Mouse (Mus musculus) CH12.LX (cell line): ENCODE data around the gene Thsd4. TPM values are rescaled to one million over a fixed set of nuclear protein-coding genes. Genes with fewer than 3 reads are reported as not detected.

Experiments
- DNase-seq: peaks from one replicate; pipeline ENCODE4 v3.0.0-alpha.2; 2013; ENCODE audit errors: extremely low read depth
- H3K27ac ChIP-seq: 2 replicates; pipeline ENCODE4 v1.5.1; 2012; ENCODE audit warnings: low read depth, mild to moderate bottlenecking, control low read depth, moderate library complexity; ENCODE audit not compliant: insufficient read depth
- H3K27me3 ChIP-seq: replicated peaks from 2 replicates; pipeline ENCODE3; 2012; ENCODE audit warnings: inconsistent platforms
- H3K36me3 ChIP-seq, 2 experiments: replicated peaks in 1 of 2; 2 replicates each; pipeline versions ENCODE3 to v1.6.1; 2012; ENCODE audit warnings: inconsistent platforms in 1 of 2, low read length in 1 of 2, mild to moderate bottlenecking in 1 of 2, mixed read lengths in 1 of 2, moderate library complexity in 1 of 2; ENCODE audit not compliant: control insufficient read depth in 1 of 2, insufficient read depth in 1 of 2
- H3K4me1 ChIP-seq, 2 experiments: 2 replicates each; pipeline ENCODE4 v1.6.1; 2012; ENCODE audit warnings: inconsistent platforms in 1 of 2, moderate library complexity in 1 of 2; ENCODE audit not compliant: insufficient read depth in 2 of 2, control insufficient read depth in 1 of 2
- H3K4me2 ChIP-seq: 2 replicates; pipeline ENCODE4 v1.6.1; 2012; ENCODE audit warnings: low read depth, mild to moderate bottlenecking, control low read depth; ENCODE audit not compliant: poor library complexity, insufficient read depth, severe bottlenecking
- H3K4me3 ChIP-seq, 3 experiments: fragments of 150-350 bp in 1 of 3; sonication (generic) in 1 of 3; replicated peaks in 1 of 3; 2 replicates each; pipeline versions ENCODE3 to v1.5.1; 2011 to 2012; ENCODE audit warnings: low read depth in 2 of 3, low read length in 2 of 3, mild to moderate bottlenecking in 2 of 3, moderate library complexity in 2 of 3, control low read depth in 1 of 3, improper control_type of control experiment in 1 of 3, inconsistent platforms in 1 of 3, mixed read lengths in 1 of 3; ENCODE audit not compliant: poor library complexity in 1 of 3
- H3K79me2 ChIP-seq: replicated peaks from 2 replicates; pipeline ENCODE4 v1.6.1; 2012; ENCODE audit warnings: mild to moderate bottlenecking, moderate library complexity; ENCODE audit not compliant: control insufficient read depth, poor library complexity, insufficient read depth, severe bottlenecking; ENCODE audit errors: extremely low read depth
- H3K9ac ChIP-seq: 2 replicates; pipeline ENCODE4 v1.6.1; 2012; ENCODE audit warnings: low read depth, mild to moderate bottlenecking, control low read depth, moderate library complexity; ENCODE audit not compliant: insufficient read depth
- H3K9me3 ChIP-seq: replicated peaks from 2 replicates; pipeline ENCODE3; 2012; ENCODE audit warnings: low read length, inconsistent platforms, mixed read lengths
- BHLHE40 ChIP-seq: IDR thresholded peaks from 2 replicates; pipeline ENCODE4 v1.6.1; 2011; ENCODE audit warnings: mild to moderate bottlenecking, low read depth, low read length, improper control_type of control experiment
- CHD1 ChIP-seq: IDR thresholded peaks from 2 replicates; pipeline ENCODE4 v1.6.1; 2012; ENCODE audit warnings: low read depth, low read length, improper control_type of control experiment, inconsistent platforms
- E2F4 ChIP-seq: IDR thresholded peaks from 2 replicates; pipeline ENCODE4 v1.6.1; 2011; ENCODE audit warnings: low read depth, low read length, improper control_type of control experiment; ENCODE audit not compliant: insufficient replicate concordance
- ELF1 ChIP-seq: IDR thresholded peaks from 2 replicates; pipeline ENCODE4 v1.6.1; 2014; ENCODE audit warnings: low read depth, mild to moderate bottlenecking, inconsistent platforms, low read length, improper control_type of control experiment
- HCFC1 ChIP-seq: IDR thresholded peaks from 2 replicates; pipeline ENCODE4 v1.6.1; 2012; ENCODE audit warnings: low read depth, mild to moderate bottlenecking, inconsistent platforms, low read length, improper control_type of control experiment
- IRF4 ChIP-seq: IDR thresholded peaks from 2 replicates; pipeline ENCODE4 v1.6.1; 2014; ENCODE audit warnings: low read depth, mild to moderate bottlenecking, inconsistent platforms, low read length, improper control_type of control experiment
- JUND ChIP-seq: conservative IDR thresholded peaks from 2 replicates; pipeline ENCODE4 v1.6.1; 2011; ENCODE audit warnings: low read depth, low read length, improper control_type of control experiment
- KAT2A ChIP-seq: IDR thresholded peaks from 2 replicates; pipeline ENCODE4 v1.6.1; 2012; ENCODE audit warnings: low read length, improper control_type of control experiment, inconsistent platforms; ENCODE audit not compliant: insufficient replicate concordance
- MAFK ChIP-seq: IDR thresholded peaks from 2 replicates; pipeline ENCODE4 v1.6.1; 2011; ENCODE audit warnings: low read length, improper control_type of control experiment; ENCODE audit not compliant: insufficient replicate concordance
- MAX ChIP-seq: IDR thresholded peaks from 2 replicates; pipeline ENCODE4 v1.6.1; 2011; ENCODE audit warnings: low read length, improper control_type of control experiment
- MAZ ChIP-seq: IDR thresholded peaks from 2 replicates; pipeline ENCODE4 v1.6.1; 2012; ENCODE audit warnings: low read depth, mild to moderate bottlenecking, inconsistent platforms, low read length, improper control_type of control experiment, moderate library complexity
- MXI1 ChIP-seq: IDR thresholded peaks from 2 replicates; pipeline ENCODE4 v1.6.1; 2011; ENCODE audit warnings: mild to moderate bottlenecking, low read depth, low read length, improper control_type of control experiment
- NRF1 ChIP-seq: IDR thresholded peaks from 2 replicates; pipeline ENCODE4 v1.6.1; 2014; ENCODE audit warnings: low read depth, mild to moderate bottlenecking, inconsistent platforms, low read length, improper control_type of control experiment, moderate library complexity
- PAX5 ChIP-seq: IDR thresholded peaks from 2 replicates; pipeline ENCODE4 v1.6.1; 2012; ENCODE audit warnings: low read length, inconsistent platforms, mixed read lengths
- POLR2A ChIP-seq: IDR thresholded peaks from 2 replicates; pipeline ENCODE4 v1.6.1; 2011; ENCODE audit warnings: low read depth, mild to moderate bottlenecking, improper control_type of control experiment, low read length
- POLR2AphosphoS2 ChIP-seq: IDR thresholded peaks from 2 replicates; pipeline ENCODE4 v1.6.1; 2011; ENCODE audit warnings: low read depth, low read length, improper control_type of control experiment
- SIN3A ChIP-seq: IDR thresholded peaks from 2 replicates; pipeline ENCODE4 v1.6.1; 2012; ENCODE audit warnings: low read length, improper control_type of control experiment, inconsistent platforms
- SMC3 ChIP-seq: IDR thresholded peaks from 2 replicates; pipeline ENCODE4 v1.6.1; 2011; ENCODE audit warnings: low read depth, low read length, improper control_type of control experiment
- USF1 ChIP-seq: IDR thresholded peaks from 2 replicates; pipeline ENCODE4 v1.6.1; 2014; ENCODE audit warnings: low read depth, mild to moderate bottlenecking, inconsistent platforms, low read length, improper control_type of control experiment
- USF2 ChIP-seq: conservative IDR thresholded peaks from 2 replicates; pipeline ENCODE4 v1.6.1; 2011; ENCODE audit warnings: low read depth, low read length, improper control_type of control experiment
- ZC3H11A ChIP-seq: IDR thresholded peaks from 2 replicates; pipeline ENCODE4 v1.6.1; 2012; ENCODE audit warnings: low read depth, mild to moderate bottlenecking, inconsistent platforms, low read length, improper control_type of control experiment
- ZKSCAN1 ChIP-seq: IDR thresholded peaks from 2 replicates; pipeline ENCODE4 v1.6.1; 2012; ENCODE audit warnings: low read depth, inconsistent platforms, low read length, improper control_type of control experiment, borderline replicate concordance
- dilution Hi-C: fragments of 300-500 bp; cut with MboI; formaldehyde crosslinking; loops from 2 replicates; pipeline ENCODE4 v1.14.3; 2020; ENCODE audit warnings: low sequenced_read_pairs; ENCODE audit not compliant: extremely low pct_unique_long_range_greater_than_20kb, extremely low pct_ligation_motif_present
- in situ Hi-C: fragments of 300-500 bp; cut with MboI; formaldehyde crosslinking; loops from 3 replicates; pipeline ENCODE4 v1.14.3; 2019; ENCODE audit warnings: low sequenced_read_pairs, low pct_ligation_motif_present, low pct_unique_long_range_greater_than_20kb, mixed read lengths
- polyA plus RNA-seq: library from polyadenylated mRNA; unstranded; fragments of >175 nt; gene quantifications from 2 replicates; pipeline ENCODE4 v1.2.1, GENCODE M21; 2012; ENCODE audit warnings: low read depth; ENCODE audit not compliant: insufficient read length
- total RNA-seq, 2 experiments: library from RNA; depleted of rRNA; stranded (reverse); fragments of 300-350 nt in 1 of 2; fragments of >200 nt in 1 of 2; gene quantifications; 2 replicates each; pipeline ENCODE4 v1.2.3; 2012 to 2014

The Thsd4 gene
- total and polyA plus RNA-seq, 3 experiments: not detected

GRCm38 (mm10) chr9:60309786-60310711, 211.8 kb downstream of the Thsd4 start:
- dilution Hi-C loops (no loop called here), in situ Hi-C loops (no loop called here)
- H3K79me2 ChIP-seq: no peaks in the 10 kb centered on the region
- H3K9me3 ChIP-seq: no peaks in the 10 kb centered on the region
- peaks cover 2 to 9% of the 10 kb centered on the region in 2 experiments; a peak in 2 of 4 replicates for H3K4me1 ChIP-seq
- no peaks in the 10 kb centered on the region for H3K36me3 ChIP-seq
- H3K4me3 ChIP-seq: no peak overlapping the region
- H3K9ac ChIP-seq: no peak overlapping the region
- no peak overlapping the region; the same call in 1 of the 2 replicates for H3K4me2 ChIP-seq
- no peak for DNase-seq
- H3K27me3 ChIP-seq: no peaks in the 10 kb centered on the region
- TF ChIP-seq POLR2A (no peak), POLR2AphosphoS2 (no peak), IRF4 (no peak)
- H3K27ac ChIP-seq: no peak overlapping the region

- Histone ChIP-seq H3K4me3 (no peak overlapping the region), H3K36me3 (no peaks in the 10 kb centered on the region), H3K9ac (no peak overlapping the region), H3K4me2 (no peak overlapping the region), H3K27ac (no peak overlapping the region), H3K9me3 (no peaks in the 10 kb centered on the region), H3K79me2 (no peaks in the 10 kb centered on the region), H3K27me3 (no peaks in the 10 kb centered on the region), H3K4me1 (peaks cover 2 to 9% of the 10 kb centered on the region in 2 experiments; a peak in 2 of 4 replicates)
- TF ChIP-seq MXI1 (no peak), USF1 (no peak), USF2 (no peak), ZKSCAN1 (no peak), ELF1 (no peak), SMC3 (no peak), MAZ (no peak), JUND (no peak), PAX5 (no peak), MAX (no peak), BHLHE40 (no peak), NRF1 (no peak), SIN3A (no peak), CHD1 (no peak), KAT2A (no peak), E2F4 (no peak), MAFK (no peak), ZC3H11A (no peak), POLR2AphosphoS2 (no peak), HCFC1 (no peak)
- in situ Hi-C loops (no loop called here), dilution Hi-C loops (no loop called here)
- no peak for DNase-seq
Observed at GRCm38 (mm10) chr9:60308182-60308581, 213.7 kb downstream of the Thsd4 start.
